Mouse (Mus musculus): Measurements from ENCODE around the gene Fadd. TPM values are rescaled to one million over a fixed set of nuclear protein-coding genes. Genes with fewer than 3 reads are reported as not detected.
A peak's percentile ranks its signal among the peaks of the same experiment; 100 is the strongest.

The Fadd gene
- polyA plus RNA-seq, 1 experiment: 10.6 TPM

DNA sequence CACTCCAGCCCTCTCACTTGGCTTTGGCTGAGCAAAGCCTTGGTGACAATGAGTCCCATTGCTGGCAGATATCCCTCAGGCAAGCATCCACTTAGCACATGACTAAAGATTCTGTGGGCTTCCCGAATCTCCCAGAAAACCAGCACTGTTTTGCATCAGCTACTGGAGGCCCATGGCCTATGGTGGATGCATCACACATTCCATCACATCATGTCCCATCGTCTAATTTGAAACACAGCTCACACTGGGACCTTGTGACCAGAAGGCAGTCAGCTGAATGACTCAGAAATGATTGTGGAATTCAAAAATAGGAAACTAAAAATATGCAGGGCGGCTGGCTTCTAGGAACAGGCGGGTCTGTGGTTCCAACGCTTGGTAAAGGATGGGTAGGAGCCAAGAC lies 4.4 kb downstream of the Fadd start:
- no peak for DNase-seq (ENCODE audit: low read depth)

DNA sequence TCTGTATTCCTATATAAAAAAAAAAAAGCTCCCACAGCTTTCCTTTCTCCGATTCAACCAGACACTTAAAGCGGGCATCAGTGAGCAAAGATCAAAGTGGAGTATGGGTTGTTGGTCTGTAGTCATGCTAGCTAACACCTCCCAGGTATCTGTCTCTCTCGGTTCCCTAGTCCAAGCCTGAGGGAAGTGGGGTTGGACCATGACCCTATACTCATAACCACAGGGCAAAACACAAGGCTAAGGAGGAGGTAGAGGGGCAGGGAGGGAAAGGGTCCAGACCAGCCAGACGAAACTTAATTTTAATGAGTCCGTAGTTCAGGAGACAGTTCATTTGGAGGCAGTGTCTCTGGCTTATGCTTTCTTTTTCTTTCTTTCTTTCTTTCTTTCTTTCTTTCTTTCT lies 10.0 kb downstream of the Fadd start:
- no peak for DNase-seq (ENCODE audit: low read depth)

DNA sequence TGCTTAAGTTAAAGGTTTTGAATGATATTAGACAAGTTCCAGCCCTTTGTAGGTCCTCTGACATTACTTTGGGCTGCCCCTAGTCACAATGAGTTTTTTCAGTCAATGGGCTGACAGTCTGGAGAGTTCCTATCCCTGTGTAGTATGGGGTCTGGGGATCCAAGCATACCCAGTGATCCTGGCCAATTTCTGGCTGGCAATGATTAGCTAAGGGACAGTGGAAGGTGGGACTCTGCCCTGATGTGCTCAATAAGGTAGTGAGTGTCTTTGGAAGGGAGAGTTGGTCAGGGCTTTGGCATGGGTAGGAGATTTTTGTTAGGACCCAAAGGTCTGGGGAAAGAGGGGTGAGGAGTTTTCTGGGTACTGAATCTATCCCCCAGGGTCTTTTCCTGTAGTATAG lies 10.7 kb downstream of the Fadd start:
- no peak for DNase-seq (ENCODE audit: low read depth)

DNA sequence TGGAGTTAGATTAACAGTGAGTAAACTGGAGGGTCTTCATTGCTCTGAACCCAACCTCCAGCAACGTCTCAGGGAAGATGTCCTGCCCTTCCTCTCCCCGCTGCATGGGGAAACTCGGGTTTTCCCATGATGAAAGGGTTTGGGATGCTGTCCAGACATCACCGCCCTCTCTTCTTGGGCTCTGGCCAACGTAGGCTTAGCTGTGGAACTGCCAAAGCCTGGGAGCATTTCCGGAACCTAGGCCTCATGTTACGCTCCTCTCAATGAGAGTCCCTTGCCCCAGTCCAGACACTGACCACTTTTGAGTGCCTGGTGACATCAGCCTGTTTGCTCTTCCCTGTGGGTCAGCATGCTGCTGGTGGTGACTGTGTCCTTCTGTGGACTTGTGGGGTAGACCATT lies 12.8 kb downstream of the Fadd start:
- no peak for DNase-seq (ENCODE audit: low read depth)

DNA sequence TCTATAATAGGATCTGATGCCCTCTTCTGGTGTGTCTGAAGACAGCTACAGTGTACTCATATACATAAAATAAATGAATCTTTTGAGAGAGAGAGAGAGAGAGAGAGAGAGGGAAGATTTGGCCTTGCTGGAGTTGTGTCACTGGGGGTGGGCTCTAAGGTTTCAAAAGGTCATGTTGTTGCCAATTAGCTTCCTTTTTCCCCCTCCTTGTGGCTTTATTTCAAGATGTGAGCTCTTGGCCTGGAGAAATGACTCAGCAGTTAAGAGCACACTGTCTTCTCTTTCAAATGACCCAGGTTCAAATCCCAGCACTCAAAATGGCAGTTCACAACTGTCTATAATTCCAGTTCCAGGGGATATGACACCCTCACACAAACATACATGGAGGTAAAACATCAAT lies 14.2 kb downstream of the Fadd start:
- DNase-seq (ENCODE audit: low read depth): no peak

DNA sequence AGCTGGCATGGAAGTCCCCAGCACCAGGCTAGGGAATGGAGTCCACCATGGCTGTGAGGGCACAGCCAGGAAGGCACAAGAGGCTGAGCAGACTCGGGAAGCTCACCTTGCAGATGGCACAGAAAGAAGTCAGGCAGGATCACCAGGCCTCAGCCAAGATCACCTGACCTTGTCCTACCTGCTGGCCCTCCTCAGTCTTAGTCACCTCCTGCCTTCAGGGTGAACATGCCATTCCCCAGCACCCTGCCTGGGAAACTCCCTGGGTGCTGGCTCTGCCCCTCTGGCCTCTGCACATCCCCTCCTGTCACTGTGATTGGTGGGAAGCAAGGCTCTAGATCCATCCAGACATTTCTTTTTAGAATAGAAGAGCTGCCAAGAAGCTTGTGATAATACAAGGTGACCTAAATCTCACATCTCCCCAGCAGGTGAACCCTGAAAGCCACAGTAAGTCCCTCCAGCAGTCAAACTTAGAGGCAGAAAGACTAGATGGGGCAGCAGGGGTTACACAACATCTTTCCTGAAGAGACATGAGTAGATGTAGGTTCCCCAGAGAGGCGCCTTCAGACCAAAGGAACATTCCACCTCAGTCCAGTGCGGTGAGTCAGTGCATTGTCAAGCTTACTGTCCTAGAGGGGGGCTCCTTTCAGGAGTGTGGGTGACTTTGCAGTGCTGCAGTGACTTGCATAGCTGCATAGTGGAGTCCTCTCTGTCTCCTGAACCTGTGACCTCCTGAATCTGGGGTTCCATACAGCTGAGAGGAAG lies 15.2 kb downstream of the Fadd start:
- DNase-seq (ENCODE audit: low read depth): no peak

DNA sequence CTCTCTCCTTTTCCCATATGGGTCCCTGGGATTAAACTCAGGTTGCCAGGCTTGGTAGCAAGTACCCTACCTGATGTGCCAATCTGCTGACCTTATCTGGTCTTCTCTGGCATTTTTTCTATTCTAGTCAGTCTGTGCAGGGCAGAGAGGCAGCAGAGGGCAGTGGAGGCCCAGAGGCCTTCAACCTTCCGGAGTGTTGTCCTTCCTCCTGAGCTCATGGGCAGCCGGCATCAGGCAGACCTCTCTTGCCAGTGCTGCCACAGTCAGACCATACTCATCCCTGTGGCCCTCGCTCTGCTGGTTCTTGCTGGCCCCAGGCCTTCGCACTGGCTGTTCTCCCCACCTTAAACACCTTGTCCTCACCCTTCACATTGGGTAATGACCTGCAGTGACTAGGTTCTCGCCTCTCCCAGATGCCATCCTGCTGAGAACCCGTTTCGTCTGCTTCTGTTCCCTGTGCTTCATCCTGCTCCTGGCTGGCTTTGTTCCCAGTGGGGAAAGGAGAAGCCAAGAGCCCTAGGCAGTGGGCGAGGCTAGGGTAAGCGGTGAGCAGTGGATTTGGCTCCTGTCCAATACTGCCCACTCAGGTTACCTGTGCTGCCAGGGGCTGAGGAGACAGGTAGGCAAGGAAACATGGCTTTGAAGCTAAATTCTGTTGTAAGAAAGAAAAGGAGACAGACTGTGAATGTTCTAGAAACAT lies 18.7 kb downstream of the Fadd start:
- peak; percentile 92 for DNase-seq (ENCODE audit: low read depth)

DNA sequence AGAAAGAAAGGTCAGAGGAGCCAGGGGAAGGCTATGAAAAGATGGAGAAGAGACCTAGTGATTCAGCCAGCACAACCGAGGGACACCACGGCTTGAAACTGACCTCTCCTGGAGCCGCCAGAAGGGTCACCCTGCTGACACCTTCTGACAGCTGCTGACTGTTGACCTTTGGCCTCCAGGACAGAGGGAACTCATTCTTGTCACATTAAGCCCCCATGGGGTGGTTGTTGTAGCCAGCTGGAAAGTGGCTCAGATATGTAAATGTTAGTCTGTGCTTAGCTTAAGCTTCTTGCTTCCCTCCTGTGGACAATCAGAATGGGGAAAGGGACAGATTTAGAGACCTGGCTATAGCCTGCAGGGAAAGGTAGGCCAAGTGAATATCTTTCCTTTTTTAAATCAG lies 20.2 kb downstream of the Fadd start:
- DNase-seq (ENCODE audit: low read depth): no peak

DNA sequence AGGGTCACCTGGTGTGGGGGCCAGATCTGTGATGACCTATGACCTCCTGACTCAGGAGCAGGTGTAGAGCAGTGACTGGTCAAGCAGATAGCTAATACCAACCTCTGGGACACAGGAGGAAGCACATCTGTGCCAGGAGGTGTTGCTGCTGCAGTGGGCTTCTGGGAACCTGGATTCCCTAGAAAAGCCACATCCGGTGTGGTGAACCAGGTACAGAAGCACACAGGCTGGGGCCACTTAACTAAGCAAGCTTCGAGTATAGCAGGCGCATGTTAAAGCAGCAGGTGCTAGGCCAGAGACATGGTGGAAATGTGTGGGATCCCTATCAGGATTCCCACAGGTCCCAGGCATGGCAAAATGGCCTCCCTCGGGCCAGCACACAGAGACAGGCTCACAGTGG lies 21.7 kb downstream of the Fadd start:
- DNase-seq (ENCODE audit: low read depth): no peak

DNA sequence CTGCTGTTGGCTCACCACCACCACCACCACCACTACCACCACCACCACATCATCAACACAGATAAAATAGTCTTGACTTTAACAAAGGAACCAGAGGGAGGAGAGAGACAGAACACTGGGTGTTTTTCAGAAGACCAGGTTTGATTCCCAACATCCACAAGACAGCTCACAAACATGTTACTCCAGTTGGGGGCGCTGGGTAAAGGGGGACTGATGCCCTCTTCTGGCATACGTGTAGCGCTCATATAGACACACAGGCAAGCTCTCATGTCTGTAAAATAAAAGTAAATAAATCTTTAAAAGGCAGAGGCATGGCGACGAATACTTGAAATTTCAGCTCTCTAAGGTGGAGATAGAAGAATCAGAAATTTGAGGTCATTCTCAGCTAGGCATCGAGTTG lies 23.7 kb downstream of the Fadd start:
- DNase-seq (ENCODE audit: low read depth): no peak

DNA sequence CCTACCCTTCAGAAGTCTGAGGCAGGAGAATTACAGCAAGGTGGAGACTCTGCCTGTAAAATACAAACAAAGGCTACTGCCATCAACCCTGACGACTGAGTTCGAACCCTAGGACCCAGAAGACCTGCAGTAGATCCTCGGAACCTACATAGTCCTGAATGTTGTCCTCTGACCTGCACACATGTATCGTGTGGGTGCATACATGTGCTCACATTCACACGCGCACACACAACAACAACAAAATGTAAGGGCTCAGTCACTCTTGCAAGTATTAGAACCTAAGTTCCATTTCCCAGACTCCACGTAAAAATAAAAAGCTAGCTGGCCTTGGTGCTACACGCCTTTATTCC lies 28.2 kb downstream of the Fadd start:
- DNase-seq (ENCODE audit: low read depth): no peak

DNA sequence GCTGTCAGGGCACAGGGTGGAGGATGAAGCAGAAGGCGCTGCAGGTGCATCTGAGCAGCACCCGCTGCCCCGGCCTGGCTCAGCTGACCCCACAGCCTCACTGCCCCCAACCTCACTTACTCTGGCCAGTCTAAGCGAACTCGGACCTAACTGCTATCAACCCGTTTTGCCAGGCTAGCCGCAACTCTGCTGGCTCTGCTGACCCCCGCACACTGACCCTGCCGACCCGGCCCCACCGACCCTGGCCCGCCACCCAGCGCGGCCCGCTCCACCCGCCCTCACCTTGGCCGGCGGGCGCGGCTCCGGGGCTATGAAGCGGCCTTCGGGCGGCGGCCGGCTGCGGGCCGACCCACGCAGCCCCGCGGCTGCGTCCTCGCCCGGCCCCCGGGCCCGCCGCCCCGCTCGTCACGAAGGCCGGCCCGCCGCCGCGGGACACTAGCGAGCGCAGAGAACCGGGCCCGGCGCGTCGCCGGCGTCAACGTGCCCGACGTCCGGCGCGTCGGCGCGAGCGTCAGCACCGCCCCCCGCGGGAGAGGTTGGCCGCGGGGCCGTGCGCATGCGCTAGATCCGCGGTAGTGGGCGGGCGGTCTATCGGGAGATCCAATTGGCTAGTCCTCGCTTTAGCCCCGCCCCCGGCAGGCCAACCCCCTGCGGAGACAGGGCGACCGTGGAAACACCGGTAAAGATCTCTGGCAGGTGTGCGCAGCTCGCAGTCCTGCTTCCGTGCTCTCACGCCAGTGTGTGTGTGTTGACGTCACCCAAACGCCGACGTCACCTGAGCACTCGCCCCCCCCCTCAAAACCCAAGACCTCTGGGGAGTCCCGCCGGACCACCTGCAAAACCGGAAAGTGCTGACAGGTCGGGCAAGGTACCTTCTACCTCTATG lies 28.8 kb downstream of the Fadd start, which contains the start of gene Ppfia1:
Ppfia1 (minus strand) TSS at position 493 of the 886 bp plus-strand sequence.
- no peak for DNase-seq (ENCODE audit: low read depth)

DNA sequence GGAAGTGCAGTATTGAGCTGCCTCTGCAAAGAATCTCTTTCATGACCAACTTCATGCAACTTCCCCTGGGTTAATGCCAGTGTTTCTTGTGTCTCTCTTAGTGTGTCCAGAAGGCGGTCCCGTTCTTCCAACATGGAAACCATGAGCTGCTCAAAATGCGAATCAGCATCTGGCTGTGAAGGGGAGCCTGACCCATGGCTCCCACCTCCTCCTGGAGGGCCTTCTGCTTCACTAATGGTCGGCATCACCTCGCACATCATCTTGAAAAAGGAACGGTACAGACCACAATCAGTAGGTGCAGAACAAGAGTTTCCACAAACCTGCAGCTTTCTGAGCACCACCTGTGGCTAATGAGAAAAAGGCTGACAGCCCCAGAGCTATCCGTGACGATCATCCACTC lies 30.0 kb downstream of the Fadd start:
- no peak for DNase-seq (ENCODE audit: low read depth)

DNA sequence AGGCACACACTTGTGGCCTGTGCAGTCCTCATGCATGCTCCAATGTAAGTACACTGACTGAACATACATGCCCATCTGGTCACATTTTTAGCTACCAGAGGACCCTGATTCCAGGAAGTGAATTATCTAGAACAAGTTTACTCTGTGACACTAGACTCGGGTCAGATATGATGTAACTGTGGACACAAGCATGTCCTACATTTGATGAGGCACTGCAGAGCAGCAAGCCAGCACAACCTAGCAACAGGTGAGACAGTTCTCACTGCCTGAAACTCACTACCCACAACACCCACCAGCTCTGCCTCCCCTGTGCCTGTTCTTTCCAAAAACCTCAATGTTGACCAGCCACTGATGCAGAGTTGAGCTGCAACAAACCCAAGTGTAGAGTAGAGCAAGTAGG lies 31.5 kb downstream of the Fadd start:
- no peak for DNase-seq (ENCODE audit: low read depth)

DNA sequence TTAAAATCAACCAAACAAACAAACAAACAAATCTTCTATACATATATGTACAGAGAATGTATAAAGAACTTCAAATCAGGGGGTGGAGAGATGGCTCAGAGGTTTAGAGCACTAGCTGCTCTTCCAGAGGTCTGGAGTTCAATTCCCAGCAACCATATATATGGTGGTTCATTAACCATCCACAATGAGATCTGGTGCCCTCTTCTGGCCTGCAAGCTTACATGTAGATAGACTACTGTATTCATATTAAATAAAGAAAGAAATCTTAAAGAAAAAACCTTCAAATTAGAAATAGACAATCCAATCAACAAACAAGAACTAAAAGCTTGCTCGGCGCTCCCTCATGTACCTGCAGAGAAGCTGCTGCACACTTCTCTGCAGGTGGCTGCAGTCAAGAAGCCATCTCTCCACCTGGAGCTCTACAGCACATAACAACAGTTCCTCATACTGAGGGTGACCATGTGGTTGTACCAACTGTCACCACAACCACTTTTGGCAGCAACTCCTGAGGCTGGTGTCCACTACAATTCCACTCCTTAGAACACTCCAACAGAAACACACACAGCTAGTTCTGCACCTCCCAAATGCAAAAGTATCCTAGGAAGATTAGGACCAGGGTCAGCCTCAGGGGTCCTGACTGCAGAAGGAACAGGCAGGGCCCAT lies 32.2 kb downstream of the Fadd start:
- no peak for DNase-seq (ENCODE audit: low read depth)

DNA sequence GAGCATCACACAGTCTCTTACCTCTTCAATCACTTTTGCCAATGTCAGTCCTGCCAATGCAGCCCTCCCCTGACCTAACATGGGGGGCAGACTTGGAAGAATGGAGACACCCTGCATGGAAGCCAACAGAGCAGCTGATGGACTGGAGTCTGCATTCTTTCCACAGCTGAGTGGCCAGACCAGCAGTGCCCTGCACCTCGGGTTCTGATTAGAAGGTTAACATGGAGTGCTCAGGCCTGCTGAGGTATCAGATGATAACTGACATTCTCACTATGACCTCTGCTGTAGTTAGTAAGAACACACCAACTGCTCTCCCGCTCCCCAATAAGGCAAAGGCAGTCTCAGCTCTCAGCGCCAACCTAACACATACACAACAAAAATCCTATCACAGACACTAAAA lies 37.0 kb downstream of the Fadd start:
- DNase-seq (ENCODE audit: low read depth): no peak

DNA sequence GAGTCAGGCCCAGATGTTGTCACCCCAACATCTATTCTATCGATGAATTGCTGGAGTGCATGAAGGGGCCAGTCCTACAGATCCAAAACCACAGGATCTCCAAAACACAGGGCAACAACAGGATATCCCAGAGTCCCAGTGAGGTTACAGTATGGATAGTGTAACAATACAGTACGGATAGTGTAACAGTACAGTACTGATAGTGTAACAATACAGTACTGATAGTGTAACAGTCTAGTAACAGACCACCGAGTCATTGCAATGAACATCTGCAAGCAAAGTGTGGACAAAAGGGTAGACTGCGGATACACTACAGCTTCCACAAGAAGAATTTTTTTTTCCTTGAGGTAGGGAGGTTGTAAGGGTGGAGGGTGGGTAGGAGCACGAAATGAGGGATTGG lies 40.9 kb downstream of the Fadd start:
- DNase-seq (ENCODE audit: low read depth): no peak

DNA sequence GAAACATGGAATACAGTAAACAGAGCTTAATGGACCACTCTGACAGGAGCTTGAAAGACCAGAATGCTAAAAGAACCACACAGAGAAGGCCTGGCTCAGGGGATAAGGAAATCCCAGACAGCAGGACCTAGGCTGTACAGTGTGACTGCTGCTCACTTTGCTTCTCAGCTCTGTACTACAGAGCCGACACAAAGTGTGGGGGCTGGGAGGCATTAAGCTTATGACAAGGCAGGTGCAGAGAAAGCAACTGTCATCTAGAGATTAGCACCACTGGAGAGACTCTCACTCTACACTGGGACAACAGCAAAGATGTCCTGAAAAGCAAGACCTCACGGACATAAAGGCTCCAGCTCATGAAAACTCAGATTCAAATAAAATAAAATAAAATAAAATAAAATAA lies 43.1 kb downstream of the Fadd start:
- no peak for DNase-seq (ENCODE audit: low read depth)

DNA sequence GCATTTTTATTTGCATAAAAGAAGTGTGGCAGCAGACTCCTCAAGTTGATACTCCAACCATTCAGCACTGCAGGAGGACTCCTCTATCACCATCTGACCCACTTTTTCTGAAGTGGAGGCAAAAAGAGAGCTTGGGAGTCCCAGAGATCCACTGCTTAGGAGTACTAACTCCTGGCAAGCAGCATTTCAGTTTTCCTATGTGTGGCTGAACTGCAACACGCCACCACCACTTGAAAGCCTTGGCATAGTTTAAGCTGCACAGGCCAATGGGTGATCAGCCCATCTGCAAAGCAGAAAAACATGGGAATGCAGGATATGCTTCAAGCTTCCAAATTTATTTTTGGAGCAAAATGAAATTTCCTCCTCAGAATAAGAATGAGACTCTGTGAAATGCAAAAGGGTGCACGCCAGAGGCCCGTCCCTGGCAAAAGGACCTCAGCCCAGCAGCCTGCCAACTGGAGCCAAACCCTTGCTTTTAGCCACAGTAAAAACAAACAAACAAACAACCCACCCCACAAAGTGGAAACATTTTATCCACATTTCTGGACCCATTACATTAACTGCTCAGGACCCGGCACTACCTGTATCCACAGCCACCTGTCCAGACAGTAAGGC lies 44.1 kb downstream of the Fadd start:
- DNase-seq (ENCODE audit: low read depth): no peak

DNA sequence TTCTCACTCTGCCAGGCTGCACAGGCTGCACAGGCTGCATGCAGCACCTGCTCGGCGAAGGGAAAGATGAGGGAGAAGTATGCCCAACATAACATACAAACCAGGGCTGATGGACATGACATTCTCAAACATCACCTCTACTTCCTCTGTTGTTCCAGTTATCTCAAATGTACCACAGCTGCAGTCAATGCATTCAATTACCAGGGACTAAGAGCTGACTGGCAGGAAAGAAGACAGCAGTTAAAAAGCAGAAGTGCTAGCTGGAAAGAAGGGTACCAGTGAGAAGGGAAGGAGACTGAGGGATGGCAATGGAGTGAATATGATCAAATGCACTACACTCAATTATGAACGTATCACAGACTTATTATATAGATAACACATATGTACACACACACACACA lies 45.9 kb downstream of the Fadd start:
- DNase-seq (ENCODE audit: low read depth): no peak

DNA sequence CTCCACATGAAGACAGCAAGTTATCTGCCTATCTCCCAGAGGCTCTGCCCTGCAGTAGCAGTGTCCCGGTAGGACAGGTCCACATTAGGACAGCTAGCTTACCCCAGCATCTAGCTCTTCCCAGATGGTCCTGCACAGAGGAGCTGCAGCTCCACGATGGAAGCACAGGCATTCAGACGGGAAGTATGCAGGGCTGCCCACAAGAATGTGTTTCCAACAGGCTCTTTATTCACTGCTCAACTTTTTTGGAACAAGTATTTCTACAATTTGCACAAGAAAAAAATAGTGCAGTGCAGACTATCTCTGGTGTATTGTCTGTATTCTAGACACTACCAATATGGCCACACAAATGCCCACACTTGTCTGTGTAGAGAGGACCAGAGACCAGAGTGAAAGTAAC lies 47.5 kb downstream of the Fadd start:
- no peak for DNase-seq (ENCODE audit: low read depth)

All from gonadal fat pad, adult 2 months (tissue).